Mouse (Mus musculus) liver, embryonic 14.5 days (tissue): ENCODE measurements at regions not wholly inside any gene's neighbourhood (a gene's known extent, or its start where the extent isn't known, plus 50 kb on each side); places are given as distances from the start of the nearest gene placed in this dataset.

Experiments used
- ATAC-seq: fragments of 200-750 bp; cut with Nextera tagmentation; 2 replicates; pipeline ENCODE4 v1.8.0; 2017; ENCODE audit warnings: moderate number of reproducible peaks, mild to moderate bottlenecking, moderate library complexity; ENCODE audit not compliant: insufficient read depth
- DNase-seq, 3 experiments: peaks; one replicate each; pipeline ENCODE4 v3.0.0-alpha.2; 2012 to 2013; ENCODE audit warnings: low read depth in 3 of 3, low spot score in 3 of 3
- H3K27ac ChIP-seq: fragments of 300-500 bp; sonication (generic); 2 replicates; pipeline ENCODE4 v1.5.1; 2014; ENCODE audit warnings: moderate library complexity, mild to moderate bottlenecking, control low read depth, inconsistent platforms
- H3K27me3 ChIP-seq: fragments of 300-500 bp; sonication (generic); 2 replicates; pipeline ENCODE4 v1.6.1; 2014; ENCODE audit warnings: mild to moderate bottlenecking, low read length, moderate library complexity; ENCODE audit not compliant: control insufficient read depth, insufficient read depth
- H3K36me3 ChIP-seq: fragments of 300-500 bp; sonication (generic); replicated peaks from 2 replicates; pipeline ENCODE4 v1.6.1; 2014; ENCODE audit warnings: low read depth; ENCODE audit not compliant: control insufficient read depth, insufficient read depth
- H3K4me1 ChIP-seq, 2 experiments: fragments of 200-500 bp in 1 of 2; fragments of 300-500 bp in 1 of 2; sonication (generic) in 1 of 2; replicated peaks; 2 replicates each; pipeline ENCODE4 v1.6.1; 2012 to 2014; ENCODE audit warnings: antibody characterized with exemption in 1 of 2, inconsistent platforms in 1 of 2, low read length in 1 of 2; ENCODE audit not compliant: control insufficient read depth in 2 of 2, insufficient read depth in 2 of 2
- H3K4me2 ChIP-seq: fragments of 300-500 bp; sonication (generic); 2 replicates; pipeline ENCODE4 v1.6.1; 2014; ENCODE audit warnings: low read depth, mild to moderate bottlenecking, control low read depth, moderate library complexity
- H3K4me3 ChIP-seq, 2 experiments: fragments of 200-500 bp in 1 of 2; fragments of 300-500 bp in 1 of 2; sonication (generic) in 1 of 2; 2 replicates each; pipeline ENCODE4 v1.5.1; 2012 to 2014; ENCODE audit warnings: low read depth in 2 of 2, low read length in 2 of 2, mild to moderate bottlenecking in 2 of 2, control low read depth in 1 of 2, inconsistent platforms in 1 of 2, moderate library complexity in 1 of 2; ENCODE audit not compliant: insufficient read depth in 1 of 2
- H3K9ac ChIP-seq: fragments of 300-500 bp; sonication (generic); replicated peaks from 2 replicates; pipeline ENCODE4 v1.6.1; 2014; ENCODE audit warnings: mild to moderate bottlenecking, control low read depth, moderate library complexity
- H3K9me3 ChIP-seq: fragments of 300-500 bp; sonication (generic); 2 replicates; pipeline ENCODE4 v1.6.1; 2016; ENCODE audit warnings: low read length, mixed read lengths; ENCODE audit not compliant: control insufficient read depth
- CTCF ChIP-seq: IDR thresholded peaks from 2 replicates; pipeline ENCODE4 v1.5.1; 2016; ENCODE audit warnings: antibody characterized with exemption, low read depth, control low read depth
- EP300 ChIP-seq: IDR thresholded peaks from 2 replicates; pipeline ENCODE4 v1.6.1; 2016; ENCODE audit warnings: antibody characterized with exemption, low read depth
- WGBS: fragments of 180-500 bp; shearing (Covaris S2); extraction: QIAGEN DNeasy Blood & Tissue Kit; methylation state at CpG from one replicate; pipeline ENCODE4 v1.1.7; 2014; ENCODE audit not compliant: insufficient replicate concordance; 5-methylcytosine and 5-hydroxymethylcytosine counted together

DNA sequence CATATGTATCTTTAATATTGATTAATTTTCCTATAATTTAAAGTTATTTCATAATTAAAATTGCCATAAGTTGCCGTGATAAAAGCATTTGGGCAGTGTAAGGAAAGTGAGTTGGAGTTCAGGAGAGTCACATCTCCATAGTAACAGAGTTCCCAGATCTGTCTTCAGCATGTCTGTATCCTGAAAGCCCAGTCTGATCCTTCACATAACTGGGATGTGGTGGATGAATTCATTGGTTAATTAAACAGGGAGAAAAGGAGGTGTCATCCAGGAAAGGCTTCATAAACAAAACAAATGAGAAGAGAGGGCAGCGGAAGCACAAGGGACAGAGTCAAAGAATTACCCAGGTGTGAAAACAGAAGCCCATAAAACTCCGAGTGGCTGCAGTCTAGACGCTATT, 363.5 kb downstream of the Sec23a start:
- no peak for DNase-seq
- WGBS: 49% methylated on average over 4 of the region's 4 CpGs
- H3K27ac ChIP-seq: no peak overlapping the region

GRCm38 (mm10) chr12:58643843-58644242, 368.0 kb downstream of the Sec23a start:
- ATAC-seq (no peak), DNase-seq (no peak)
- Histone ChIP-seq H3K27ac (no peak overlapping the region), H3K36me3 (no peaks in the 10 kb centered on the region), H3K4me1 (no peaks in the 10 kb centered on the region), H3K9me3 (no peaks in the 10 kb centered on the region), H3K27me3 (no peaks in the 10 kb centered on the region), H3K4me2 (no peak overlapping the region), H3K9ac (no peak overlapping the region), H3K4me3 (no peak overlapping the region)
- 43% methylated on average over 3 of the region's 3 CpGs for WGBS
- TF ChIP-seq EP300: no peak

More for the DNA sequence above, 363.5 kb downstream of the Sec23a start:
- Histone ChIP-seq H3K9me3 (no peaks in the 10 kb centered on the region), H3K4me2 (no peak overlapping the region), H3K4me1 (no peaks in the 10 kb centered on the region), H3K4me3 (no peak overlapping the region), H3K36me3 (no peaks in the 10 kb centered on the region), H3K27me3 (no peaks in the 10 kb centered on the region), H3K9ac (no peak overlapping the region)
- TF ChIP-seq EP300 (no peak), CTCF (no peak)
- ATAC-seq: no peak

DNA sequence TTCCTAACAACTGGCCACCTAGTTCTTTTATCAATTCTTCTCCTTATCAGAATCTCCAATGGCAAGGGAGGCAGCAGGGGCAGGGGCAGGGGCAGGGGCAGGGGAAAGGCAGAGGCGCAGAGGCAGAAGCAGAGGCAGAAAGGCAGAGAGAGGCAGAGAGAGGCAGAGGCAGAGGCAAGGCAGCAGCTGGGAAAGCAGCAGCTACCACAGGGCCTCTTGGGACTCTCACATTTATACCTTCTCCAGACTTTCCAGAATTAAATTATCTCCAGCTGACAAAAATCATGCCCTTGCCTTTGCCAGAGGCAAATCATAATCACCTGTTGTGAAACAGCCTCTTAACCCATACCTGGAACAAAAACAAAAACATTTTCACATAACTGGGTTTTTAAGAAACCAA, 370.4 kb upstream of the Clec14a start:
- Histone ChIP-seq H3K27me3 (no peaks in the 10 kb centered on the region), H3K4me2 (no peak overlapping the region), H3K27ac (no peak overlapping the region), H3K9me3 (no peaks in the 10 kb centered on the region), H3K9ac (no peak overlapping the region), H3K36me3 (no peaks in the 10 kb centered on the region), H3K4me1 (no peaks in the 10 kb centered on the region), H3K4me3 (no peak overlapping the region)
- WGBS: 58% methylated on average over 1 of the region's 1 CpGs
- ATAC-seq (no peak), DNase-seq (no peak)
- TF ChIP-seq EP300 (no peak), CTCF (no peak)

DNA sequence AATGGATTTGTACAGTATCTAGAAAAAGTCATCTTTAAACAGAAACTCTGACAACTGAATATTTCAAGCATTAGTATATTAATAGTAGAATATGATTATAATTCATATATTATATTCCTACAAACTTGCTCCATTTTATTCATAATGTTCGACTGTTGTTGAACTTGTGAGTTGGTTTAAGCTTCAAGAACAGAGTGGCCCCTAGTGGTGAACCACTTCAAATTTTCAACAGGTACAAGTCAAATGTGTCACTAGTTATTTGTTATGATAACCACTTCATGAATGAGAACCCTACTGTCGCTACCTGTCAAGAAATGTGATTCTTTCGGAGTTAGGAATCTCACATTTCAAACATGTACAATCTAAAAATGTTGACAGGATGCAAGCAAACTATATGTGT, 369.2 kb upstream of the Clec14a start:
- DNase-seq: no peak
- Histone ChIP-seq H3K9ac (no peak overlapping the region), H3K9me3 (no peaks in the 10 kb centered on the region), H3K27ac (no peak overlapping the region), H3K4me3 (no peak overlapping the region), H3K4me2 (no peak overlapping the region), H3K27me3 (no peaks in the 10 kb centered on the region), H3K4me1 (no peaks in the 10 kb centered on the region), H3K36me3 (no peaks in the 10 kb centered on the region)
- WGBS: 49% methylated on average over 3 of the region's 3 CpGs
- no peak for ATAC-seq
- no peak for TF ChIP-seq CTCF
- TF ChIP-seq EP300: no peak

DNA sequence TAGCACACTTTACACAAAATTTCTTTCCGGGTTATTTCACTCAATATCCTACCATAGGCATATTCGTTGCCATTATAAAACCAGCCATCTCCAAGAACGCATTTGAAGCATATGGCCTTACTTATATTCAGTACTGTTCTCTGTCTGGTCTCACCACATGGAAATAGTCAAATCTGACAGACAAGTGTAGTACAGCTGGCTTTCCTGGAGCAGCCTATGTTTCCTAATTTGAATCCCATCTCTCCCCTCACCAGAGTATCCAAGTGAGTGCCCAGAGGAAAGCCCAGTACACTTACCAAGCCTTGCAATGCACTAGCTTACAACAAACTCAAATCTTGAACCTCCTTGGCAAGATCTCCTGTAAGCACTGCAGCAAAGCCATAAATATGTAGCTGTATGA, 363.4 kb upstream of the Clec14a start:
- Histone ChIP-seq H3K4me2 (no peak overlapping the region), H3K27me3 (no peaks in the 10 kb centered on the region), H3K4me3 (no peak overlapping the region), H3K36me3 (no peaks in the 10 kb centered on the region), H3K9me3 (no peaks in the 10 kb centered on the region), H3K9ac (no peak overlapping the region), H3K27ac (no peak overlapping the region), H3K4me1 (no peaks in the 10 kb centered on the region)
- TF ChIP-seq EP300 (no peak), CTCF (no peak)
- ATAC-seq (no peak), DNase-seq (no peak)
- WGBS: 70% methylated on average over 3 of the region's 3 CpGs

DNA sequence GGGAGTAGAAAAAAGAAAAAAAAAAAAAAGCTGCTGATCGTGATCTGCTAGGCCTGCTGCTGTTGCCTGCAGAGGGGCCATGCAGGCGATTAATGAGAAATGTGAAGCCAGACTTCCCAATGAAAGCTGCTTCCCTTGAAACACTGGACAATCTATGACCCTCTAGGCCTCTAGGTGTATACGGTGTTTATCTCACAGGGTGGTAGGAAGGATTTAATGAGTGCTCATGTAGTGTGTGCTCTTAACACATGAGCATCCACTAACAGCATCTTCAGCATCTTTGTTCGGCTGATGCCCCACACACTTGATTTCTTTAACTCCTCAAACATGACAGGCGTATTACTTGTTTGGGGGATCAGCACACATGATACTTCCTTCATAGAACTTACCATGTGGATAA, 359.7 kb upstream of the Clec14a start:
- Histone ChIP-seq H3K36me3 (no peaks in the 10 kb centered on the region), H3K27me3 (no peaks in the 10 kb centered on the region), H3K4me3 (no peak overlapping the region), H3K9me3 (no peaks in the 10 kb centered on the region), H3K27ac (no peak overlapping the region), H3K4me1 (no peaks in the 10 kb centered on the region), H3K9ac (no peak overlapping the region), H3K4me2 (no peak overlapping the region)
- WGBS: 63% methylated on average over 5 of the region's 5 CpGs
- no peak for ATAC-seq
- no peak for TF ChIP-seq CTCF
- TF ChIP-seq EP300: no peak
- no peak for DNase-seq
